ENCODE assay signal across 17 mouse cellular contexts in genomic region chr14:22413220-22413619, GRCm38 (mm10).
"Had no signal": no experiment of that assay in that cellular context is flagged by ENCODE, and none has a peak within 500 bp of the region (broad histone marks: within the 10 kb centered on the region; RNA-seq: fewer than 3 reads in every experiment).

No protein-coding gene starts in this region.

- H3K27ac ChIP-seq: layer of hippocampus, adult 2 months; left cerebral cortex, adult 2 months; limb, embryonic 12.5 days; liver, embryonic 15.5 days; macrophage; midbrain, embryonic 15.5 days; neural tube, embryonic 12.5 days had no signal

- ATAC-seq: midbrain, embryonic 15.5 days had no signal

- H3K36me3 ChIP-seq: limb, embryonic 12.5 days; liver, embryonic 15.5 days; midbrain, embryonic 15.5 days; neural tube, embryonic 12.5 days had no signal

- H3K27me3 ChIP-seq: liver, embryonic 15.5 days; megakaryocyte, embryonic 14.5 days; midbrain, embryonic 15.5 days; neural tube, embryonic 12.5 days had no signal

- H3K4me2 ChIP-seq: limb, embryonic 12.5 days; liver, embryonic 11.5 days; liver, embryonic 15.5 days; midbrain, embryonic 11.5 days; midbrain, embryonic 15.5 days; neural tube, embryonic 12.5 days had no signal

- H3K4me1 ChIP-seq: limb, embryonic 12.5 days; liver, embryonic 15.5 days; megakaryocyte, embryonic 14.5 days; midbrain, embryonic 15.5 days; neural tube, embryonic 12.5 days had no signal

- H3K4me3 ChIP-seq: layer of hippocampus, adult 2 months; left cerebral cortex, adult 2 months; limb, embryonic 12.5 days; liver, embryonic 15.5 days; megakaryocyte, embryonic 14.5 days; midbrain, embryonic 15.5 days; neural tube, embryonic 12.5 days had no signal

- DNase-seq: kidney, adult 18-20 months; kidney, postnatal 10 days; kidney, postnatal 4 days; lung, adult 2 months; lung, postnatal 14 days; thymus, adult 2 months; thymus, postnatal 4 days had no signal

- H3K9ac ChIP-seq: limb, embryonic 12.5 days; liver, embryonic 15.5 days; midbrain, embryonic 15.5 days; neural tube, embryonic 12.5 days had no signal

- H3K9me3 ChIP-seq: limb, embryonic 12.5 days; liver, embryonic 15.5 days; megakaryocyte, embryonic 14.5 days; midbrain, embryonic 15.5 days; neural tube, embryonic 12.5 days had no signal
